Mouse (Mus musculus) Muller cell, postnatal 12 days (primary cell): ENCODE results near the gene Kyat3.
A peak's percentile ranks its signal among the peaks of the same experiment; 100 is the strongest.
"Not testable (repeated sequence)": the region's sequence is repeated elsewhere in the genome, so short reads cannot be mapped to it uniquely, and the experiment has no call there.

Experiments
- DNase-seq: peaks from one replicate; pipeline ENCODE4 v3.0.0-alpha.2; 2015; ENCODE audit errors: inconsistent ontology term

Gene Kyat3

DNA sequence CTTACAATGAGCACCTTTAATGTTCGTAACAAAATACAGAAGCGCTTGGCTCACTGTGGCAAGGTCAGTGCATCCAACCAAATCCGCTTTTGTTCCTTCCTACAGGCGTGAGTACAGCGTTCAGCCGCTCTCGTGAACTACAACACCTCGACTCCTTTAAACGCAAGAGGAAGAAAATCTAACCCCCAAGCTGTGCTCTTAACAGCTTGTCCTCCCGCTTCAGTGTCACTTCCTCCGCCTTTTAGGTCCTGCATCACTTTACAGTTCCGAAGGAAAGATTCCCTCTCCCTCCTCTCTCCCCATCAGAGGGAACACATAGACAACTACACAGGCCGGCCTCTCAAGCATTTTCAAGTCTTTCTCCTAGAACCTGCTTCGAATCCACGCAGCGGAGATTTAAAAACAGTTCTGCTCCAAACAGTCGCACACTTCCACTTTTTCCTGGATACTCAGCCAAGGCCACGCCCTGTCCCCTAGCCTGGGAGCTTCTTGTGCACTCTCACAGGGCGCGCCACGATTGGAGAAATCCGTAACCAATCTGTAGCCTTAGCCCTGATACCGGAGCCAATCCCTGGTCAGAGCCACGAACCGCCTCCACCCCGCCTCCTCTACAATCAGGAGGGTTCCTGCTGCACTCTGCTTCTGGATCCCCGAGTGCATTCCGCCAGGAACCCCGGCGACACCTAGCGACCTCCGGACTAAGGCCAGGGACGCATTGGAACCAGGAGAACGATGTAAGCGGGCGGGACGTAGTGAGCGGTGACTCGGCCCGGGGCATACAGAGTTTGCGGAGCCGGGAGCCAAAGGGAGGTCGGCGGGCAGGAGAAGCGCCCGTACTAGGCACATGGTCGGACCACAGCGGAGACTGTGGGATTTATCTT is at the start of gene Kyat3:
Kyat3 (plus strand) TSS at position 610 of the 881 bp plus-strand sequence.
- DNase-seq, result peak; percentile 95

DNA sequence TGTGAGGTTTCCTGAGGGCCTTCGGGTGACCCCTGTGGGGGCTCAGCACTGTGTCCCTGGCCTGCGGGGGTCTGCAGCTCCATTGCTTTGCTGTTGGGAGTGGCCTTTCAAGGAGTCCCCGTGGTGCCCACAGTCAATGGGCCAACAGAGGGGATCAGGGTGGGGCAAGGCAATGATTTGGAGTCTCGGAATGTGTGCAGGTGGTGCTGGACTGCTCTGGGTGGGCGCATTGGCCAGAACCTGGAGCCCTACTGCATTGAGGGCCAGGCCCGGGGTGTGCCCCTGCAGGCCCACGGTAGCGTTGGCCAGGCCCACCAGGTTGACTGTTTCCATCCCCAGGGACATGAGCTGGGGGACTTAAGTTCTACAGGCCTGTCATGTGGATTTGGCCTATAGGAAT is 36.1 kb upstream of the Kyat3 start:
- DNase-seq, result no peak

DNA sequence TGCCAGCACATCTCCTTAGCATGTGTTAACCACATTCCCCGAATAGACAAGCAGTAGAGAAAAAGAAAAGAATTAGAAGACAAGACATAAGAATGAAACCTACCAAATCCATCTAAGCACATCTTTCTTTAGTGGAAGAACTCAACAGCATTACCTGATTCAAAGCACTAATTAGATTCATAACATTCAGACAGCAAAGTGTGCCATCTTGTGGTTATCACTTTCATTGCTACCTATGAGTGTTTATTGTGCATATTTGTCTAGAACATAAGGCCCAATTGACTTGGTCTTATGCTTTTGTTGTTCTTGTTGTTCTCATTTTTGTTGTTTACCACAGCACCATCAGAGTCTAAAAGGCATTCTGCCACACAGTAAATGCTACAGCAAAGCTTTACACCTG is 26.2 kb upstream of the Kyat3 start:
- DNase-seq, result peak; percentile 27

DNA sequence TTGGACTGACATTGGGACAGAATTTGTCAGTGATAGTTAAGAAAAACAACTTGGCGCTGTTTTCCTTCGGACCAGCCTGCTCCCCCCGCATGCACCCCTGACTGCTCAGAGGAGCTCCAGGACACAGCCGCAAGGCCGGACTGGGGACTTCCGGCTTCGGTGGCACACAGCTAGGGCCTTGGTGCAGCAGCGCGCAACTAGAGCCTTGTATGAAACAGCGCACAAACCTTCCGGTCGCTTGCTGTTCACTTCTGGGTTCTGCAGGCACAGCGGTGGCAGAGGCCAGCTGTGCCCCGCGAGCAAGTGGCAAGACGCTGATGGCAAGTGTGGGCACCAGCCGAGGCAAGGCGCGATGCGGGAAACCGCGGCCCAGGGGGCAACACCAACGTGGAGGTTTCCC is 12.9 kb upstream of the Kyat3 start:
- no peak for DNase-seq

DNA sequence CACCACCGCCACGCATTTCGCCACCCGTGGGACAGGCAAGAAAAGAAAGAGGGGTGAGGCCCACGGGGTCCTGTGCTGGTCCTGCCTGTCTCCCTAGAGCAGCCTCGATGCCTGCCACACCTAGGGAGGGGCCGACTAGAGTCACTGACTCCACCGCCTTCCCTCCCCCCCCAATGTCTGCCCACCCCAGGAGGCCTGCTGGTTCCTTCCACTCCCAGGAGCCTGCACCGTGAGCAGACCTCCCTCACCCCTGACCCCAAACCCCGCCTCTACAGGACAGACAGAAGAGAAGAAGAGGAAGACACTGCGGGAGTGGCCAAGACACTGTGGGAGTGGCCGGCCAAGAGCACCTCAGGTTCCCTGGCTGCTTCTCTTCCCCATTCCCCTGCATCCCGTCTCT is 12.5 kb upstream of the Kyat3 start:
- no peak for DNase-seq

DNA sequence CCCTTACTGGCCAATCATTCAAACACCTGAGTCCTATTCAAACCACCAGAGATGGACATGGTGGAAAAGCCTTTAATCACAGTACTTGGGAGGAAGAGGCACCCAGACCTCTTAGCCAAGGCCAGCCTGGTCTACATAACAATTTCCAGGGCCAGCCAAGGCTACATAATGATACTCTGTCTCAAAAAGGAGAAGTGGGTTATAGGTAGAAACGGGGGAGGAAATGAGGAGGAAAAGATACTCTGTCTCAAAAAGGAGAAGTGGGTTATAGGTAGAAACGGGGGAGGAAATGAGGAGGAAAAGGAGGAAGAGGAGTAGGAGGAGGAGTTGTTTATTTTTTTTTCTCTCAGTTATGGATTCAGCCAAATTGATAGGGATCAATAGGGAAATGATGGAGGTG is 4.3 kb upstream of the Kyat3 start:
- no peak for DNase-seq

DNA sequence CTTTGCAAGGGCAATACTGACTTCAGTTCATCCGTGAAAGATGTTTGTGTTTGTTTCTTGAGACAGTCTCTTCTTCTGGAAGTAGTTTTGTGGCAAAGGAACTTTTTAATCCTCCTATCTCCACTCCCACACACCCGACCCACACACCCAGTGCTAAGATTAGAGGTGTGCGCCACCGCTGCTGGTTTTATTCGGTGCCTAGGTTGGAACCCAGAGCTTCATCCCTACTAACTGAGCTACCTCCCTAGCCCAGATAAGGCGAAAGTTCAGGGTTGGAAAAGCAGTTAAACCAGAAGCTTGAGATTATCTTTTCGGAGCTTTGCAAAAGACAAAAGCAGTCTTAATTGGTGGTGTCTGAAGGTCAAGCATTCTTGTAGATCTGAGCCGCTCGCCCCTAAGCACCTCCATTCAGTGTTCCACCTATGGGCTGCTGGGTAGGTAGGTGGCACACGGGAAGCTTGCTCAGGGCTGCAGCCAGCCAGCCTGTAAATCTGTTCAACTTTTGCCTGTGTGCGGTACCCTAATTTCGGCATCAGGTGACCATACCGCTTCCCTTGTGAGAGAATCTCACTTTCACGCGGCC is 647 bp downstream of the Kyat3 start:
- no peak for DNase-seq

DNA sequence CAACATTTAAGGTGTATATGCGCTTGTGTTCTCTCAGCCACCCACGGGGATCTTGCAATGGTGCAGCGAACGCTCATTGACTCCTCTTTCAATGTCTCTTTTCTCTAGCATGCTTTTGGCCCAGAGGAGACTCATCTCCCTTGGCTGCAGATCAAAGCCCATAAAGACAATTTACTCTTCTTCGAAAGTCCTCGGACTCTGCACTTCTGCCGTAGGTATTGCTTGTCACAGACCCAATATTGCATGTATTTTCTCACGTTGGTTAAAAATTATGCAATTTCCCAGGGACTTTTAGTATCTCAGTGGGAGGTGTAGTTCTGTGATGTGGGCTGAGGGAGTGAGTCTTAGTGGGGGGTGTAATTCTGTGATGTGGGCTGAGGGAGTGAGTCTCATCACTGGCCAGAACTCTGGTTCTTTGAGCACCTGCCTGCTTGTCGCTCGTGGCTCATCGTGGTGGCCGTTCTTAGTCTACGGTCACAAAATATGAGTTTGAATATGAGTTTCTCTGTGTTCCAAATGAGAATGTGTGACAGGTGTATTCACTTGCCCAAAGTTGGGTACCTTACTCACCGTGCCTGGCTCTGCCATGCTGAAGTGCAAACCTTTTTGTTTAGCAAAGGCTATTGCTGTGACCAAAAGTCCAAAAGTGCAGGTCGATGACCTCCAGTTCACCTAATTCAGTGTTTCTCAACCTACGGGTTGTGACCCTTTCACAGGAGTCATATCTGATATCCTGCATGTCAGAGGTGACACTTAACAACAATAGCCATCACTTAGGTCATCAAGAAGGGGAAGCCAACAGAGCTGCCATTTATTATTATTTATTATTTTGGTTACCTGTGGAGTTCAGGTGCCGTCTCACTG is 6.0 kb downstream of the Kyat3 start:
- DNase-seq, result no peak

DNA sequence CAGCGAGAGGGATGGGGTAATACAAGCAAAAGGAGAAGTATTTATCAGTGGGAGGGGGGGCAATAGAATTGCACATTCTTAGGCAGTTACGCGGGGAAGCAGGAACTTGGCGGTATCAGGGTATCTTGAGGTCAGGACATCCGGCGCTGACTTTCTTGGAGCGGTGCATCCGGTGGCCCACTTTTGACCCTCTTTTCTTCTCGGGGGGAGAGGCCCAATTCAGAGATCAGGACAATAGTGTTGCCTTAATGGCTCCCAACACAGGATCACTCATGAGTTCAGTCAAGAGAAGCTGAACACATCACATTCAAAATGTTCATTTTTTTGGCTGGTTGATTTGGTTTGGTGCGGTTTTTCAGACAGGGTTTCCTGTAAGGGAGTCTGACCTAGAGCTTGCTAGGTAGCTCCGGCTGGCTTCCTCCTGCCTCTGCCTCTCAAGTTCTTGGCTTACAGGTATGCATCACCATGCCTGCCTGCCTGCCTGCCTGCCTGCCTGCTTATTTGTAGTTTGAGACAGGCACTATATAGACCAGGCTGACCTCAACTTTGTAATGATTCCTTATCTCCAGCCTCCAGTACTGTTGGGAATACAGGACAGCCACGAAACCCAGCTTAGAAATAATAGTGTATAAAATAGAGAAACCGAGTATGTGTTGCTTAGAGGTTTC is 7.5 kb downstream of the Kyat3 start:
- DNase-seq, result not testable (repeated sequence)

DNA sequence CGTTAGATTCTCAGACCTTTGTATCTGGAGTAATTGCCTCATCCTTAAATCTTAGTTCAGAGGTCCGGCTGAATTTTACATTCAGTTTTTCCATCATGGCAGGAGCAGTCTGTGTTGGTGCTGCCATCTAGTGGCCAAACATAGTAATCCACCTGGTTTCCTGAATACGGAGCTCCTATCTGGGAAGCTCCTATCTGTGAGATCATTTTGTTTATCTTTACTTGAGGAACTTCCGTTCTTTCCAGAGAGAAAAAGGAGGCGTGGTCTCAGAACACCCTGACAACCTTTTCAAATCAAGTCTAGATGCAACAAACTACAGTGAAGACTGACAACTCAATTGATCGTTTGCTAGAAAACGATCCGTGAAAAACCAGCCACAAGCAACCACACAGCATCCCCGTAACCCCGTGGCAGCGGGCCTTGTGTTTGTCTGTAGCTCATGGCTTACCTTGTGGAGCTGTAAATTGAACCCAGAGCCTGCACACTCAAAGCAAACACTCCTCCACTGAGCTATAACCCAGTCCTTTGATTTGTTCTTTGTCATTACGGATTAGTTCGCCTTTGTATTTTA is 8.1 kb downstream of the Kyat3 start:
- peak; percentile 44 for DNase-seq

DNA sequence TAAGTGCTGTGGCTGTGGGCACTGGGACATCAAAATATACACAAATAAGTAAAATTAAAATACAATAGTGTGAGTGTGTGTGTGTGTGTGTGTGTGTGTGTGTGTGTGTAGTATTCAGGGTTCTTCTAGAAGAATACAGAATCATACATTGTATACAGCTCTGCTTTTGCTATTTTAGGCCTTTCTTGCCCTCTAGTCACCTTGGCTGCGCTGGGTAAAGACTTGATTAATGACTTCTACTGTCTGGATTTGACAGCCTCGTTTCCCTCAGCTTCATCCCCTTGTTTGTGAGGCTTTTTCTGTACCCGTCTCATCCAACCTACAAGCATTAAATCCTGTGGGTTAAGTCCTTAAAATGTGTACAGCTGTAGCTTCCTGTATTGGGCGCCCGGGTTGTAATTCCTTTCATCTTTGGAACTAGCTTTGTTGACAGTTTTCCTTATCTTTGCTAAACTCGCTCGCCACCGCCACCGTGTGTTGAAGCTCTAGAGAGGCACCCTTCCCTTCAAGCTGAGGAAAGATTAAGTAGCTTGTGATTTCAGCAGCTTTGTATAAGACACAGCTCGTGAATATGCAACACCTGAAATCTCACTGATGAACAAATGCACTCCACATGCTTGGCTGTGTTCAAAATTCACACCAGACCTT is 9.6 kb downstream of the Kyat3 start:
- peak; percentile 39 for DNase-seq

DNA sequence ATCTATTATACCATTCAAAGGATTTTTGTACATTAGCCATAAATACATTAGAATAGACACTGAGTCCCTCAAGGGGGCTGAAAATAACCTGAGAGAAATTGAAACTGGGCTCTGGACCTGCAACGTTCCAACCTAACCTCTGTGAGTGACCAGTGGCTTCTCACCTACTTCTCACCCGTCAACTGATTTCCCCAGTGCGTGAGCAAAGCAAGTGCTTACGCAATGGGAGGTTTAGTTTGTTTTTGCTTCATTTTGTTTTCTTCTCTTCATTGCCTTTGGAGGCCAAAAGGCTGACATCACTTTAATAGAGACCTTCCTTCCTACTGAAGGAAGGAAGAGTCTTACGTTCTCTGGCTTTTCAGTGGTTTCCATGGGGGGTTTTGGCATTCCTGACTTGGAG is 10.5 kb downstream of the Kyat3 start:
- no peak for DNase-seq

DNA sequence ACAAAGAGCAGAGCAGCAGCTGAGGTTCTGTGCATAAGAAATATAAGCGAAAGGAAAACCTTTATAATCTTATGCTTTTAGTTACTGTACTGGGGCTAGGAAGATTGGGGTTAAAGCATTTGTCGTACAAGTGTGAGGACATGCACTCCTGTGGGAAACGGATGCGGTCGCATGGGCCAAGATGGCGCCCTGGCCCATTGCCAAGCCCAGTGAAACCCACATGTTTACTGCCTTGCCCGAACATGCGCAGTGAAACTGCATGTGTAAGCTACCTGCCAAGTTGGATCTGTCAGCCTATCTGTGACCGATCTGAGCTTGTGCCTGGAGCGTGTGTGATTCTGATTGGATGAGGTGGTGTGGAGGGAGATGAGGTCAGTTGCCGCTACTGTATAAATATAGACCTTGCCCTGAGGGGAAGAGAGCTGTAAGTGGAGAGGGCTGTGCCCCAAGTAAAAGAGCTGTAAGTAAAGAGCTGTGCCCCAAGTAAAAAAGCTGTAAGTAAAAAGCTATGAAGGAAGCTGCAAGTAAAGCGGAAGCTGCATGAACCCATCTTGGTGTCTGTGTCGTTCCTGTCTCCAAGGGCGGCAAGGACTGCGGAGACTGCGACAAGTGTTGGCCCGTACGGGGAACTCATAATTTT is 11.7 kb downstream of the Kyat3 start:
- DNase-seq, result not testable (repeated sequence)

DNA sequence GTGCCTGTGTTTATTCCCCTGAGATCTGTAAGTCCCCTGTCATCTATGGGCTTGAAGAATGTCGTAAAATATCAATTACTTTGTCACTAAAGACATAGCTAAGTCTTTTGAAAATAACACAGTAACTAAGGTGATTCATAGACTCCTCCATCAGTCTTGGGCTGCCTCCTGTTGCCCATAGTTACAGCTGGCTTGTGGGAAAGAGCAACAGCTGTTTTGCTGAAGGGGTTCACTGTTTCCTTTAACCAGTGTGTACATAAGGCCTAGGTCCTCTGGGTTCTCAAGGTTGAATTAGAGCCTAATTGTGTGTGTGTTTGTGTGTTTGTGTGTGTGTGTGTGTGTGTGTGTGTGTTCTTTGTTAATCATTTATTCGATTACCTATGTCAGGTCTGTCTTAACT is 24.6 kb downstream of the Kyat3 start:
- DNase-seq, result no peak

DNA sequence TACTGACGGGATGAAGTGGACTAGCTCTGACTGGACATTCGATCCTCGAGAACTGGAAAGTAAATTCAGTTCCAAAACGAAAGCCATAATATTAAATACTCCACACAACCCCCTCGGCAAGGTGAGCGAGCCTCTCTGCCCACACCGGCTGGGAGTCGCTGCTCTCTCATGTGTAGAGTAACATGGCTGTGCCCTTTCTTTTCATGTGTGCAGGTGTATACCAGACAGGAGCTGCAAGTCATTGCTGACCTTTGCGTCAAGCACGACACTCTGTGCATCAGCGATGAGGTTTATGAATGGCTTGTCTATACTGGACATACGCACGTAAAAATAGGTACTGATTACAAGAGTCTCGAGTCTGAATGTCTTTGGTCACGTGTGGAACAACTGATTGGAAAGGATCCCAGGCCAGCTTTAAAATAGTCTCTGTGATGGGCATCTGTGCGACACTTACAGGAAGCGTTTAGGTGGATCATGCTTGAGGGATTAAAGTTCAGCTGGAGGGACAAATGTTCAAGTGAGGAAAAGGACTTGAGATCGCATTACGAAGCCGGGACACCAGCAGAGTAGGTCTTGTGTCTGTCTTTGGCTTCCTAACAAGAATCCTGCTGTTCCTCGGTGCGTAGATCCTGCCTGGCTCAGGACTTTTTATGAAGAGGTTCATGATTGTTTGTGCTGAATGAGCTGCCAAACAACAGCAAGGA is 25.3 kb downstream of the Kyat3 start:
- no peak for DNase-seq

DNA sequence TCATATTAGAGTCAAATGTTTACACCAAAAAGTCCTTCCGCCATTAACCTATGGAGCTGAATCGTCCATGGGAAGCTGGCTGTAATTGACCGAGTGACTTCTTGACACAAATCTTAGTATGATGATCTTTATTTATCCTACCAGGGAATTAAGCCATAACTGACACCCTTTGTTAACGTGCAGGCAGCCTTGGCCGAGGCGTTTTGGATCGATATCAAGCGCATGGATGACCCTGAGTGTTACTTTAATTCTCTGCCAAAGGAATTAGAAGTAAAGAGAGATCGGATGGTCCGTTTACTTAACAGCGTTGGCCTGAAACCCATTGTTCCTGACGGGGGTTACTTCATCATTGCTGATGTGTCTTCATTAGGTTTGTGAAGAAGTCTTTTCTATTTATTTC is 33.4 kb downstream of the Kyat3 start:
- DNase-seq, result no peak

DNA sequence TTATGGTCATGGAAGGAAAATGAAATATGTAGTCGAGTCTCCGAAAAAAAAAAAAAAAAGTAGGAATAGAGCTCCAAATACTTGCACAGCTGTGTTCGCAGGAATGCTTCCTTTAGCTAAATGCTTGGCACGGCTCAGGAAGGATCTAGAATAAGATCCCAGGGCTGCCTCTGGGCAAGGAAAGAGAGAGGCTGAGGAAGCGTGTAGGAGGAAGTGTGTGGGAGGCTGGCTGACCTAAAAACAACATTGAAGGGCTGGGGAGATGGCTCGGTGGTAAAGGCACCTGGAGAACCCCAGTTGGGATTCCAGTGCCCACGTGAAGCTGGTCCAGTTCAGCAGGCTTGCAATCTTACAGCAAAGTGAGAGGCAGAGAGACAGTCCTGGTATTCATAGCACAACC is 40.0 kb downstream of the Kyat3 start:
- DNase-seq, result no peak

DNA sequence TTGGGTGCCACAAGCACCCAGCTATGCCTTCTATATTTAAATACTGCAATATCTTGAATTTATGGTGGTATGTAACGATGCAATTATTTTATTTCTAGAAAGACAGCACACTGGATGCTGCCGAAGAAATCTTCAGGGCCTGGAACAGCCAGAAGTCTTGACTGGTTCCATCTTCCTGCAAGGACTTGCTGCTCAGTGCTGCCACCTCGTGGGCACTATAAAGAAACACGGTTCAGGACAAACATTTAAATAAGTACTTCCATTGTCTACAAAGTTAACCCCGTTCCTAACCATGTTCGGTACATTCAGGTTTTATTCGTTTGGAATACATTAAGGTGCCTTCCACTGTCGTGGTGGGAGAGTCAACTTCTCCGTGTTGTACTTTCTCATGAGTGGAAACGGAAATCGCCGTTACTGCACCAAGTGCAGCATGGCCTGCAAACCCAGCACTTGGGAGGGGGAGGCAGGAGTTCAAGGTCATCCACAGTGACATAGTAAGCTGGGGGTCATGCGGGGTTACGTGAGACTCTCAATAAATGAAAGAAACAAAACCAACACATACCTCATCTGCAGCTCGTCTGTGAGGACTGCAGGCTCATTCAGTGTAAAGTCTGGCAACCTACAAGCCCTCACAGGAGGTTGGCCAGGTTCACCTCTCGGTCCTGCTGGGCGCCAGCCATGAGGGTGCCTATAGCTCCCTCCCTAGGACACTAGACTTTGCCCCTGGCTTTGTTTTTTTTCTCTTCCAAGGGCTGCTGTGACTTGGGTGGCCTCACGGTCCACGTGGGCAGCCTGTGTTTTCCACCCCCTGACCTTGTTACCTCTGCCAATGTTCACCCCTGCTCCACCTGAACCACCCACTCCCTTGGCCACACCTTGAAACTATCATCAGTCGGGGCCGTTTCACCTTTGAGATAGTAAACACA is 43.4 kb downstream of the Kyat3 start:
- peak; percentile 1 for DNase-seq

DNA sequence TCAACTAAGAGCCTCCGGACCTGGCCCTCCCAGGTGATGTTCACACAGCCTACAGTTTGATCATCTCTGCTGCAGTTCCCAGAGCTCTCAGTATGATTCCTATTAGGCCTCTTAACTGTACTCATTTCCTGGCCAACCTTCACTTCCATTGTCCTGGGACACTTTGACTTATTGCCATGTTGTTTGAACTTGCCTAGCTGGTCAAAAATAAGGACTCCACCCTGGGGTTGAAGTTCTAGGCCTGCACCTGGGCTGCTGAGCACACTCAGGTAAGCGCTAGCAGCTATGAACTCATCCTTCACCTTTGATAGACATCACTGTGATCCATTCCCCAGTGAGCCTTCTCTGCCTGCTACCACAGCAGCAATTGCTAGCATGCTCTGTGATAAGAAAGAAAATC is 44.2 kb downstream of the Kyat3 start:
- no peak for DNase-seq
